Mouse (Mus musculus): ENCODE data around the gene Tap2. TPM values are rescaled to one million over a fixed set of nuclear protein-coding genes. Genes with fewer than 3 reads are reported as not detected.

The Tap2 gene
- total RNA-seq, 2 experiments from 2014 or later: 17.6 to 20.3 TPM

GRCm38 (mm10) chr17:34240916-34241315 is 37.6 kb downstream of the Tap2 start:
- no peak for DNase-seq
- intact Hi-C loops (cut with DNase I): no loop called here

GRCm38 (mm10) chr17:34244656-34245055 is 41.3 kb downstream of the Tap2 start:
- intact Hi-C loops (cut with DNase I): loop anchor here (5.0 kb wide), 1 partner anchor 168 kb away; no protein-coding TSS in a partner anchor
- DNase-seq: no peak

DNA sequence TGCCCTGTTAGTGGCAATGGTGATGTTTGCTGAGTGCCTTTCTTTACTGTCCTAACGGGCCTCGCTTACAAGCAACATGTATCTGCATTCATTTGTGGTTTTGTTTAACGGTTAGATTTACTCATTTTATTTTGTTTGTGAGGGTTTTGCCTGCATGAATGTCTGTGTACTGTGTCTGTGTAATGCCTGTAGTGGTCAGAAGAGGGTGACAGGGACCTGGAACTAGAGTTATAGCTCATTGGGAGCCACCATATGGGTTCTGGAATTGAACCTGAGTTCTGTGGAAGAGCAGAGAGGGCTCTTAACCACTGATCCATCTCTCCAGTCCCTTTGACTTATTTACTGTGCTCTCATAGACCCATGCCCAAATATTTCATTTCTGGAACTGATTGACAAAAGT is 43.7 kb downstream of the Tap2 start:
- intact Hi-C loops (cut with DNase I): loop anchor here (5.0 kb wide), 1 partner anchor 165 kb away; no protein-coding TSS in a partner anchor
- DNase-seq: no peak

DNA sequence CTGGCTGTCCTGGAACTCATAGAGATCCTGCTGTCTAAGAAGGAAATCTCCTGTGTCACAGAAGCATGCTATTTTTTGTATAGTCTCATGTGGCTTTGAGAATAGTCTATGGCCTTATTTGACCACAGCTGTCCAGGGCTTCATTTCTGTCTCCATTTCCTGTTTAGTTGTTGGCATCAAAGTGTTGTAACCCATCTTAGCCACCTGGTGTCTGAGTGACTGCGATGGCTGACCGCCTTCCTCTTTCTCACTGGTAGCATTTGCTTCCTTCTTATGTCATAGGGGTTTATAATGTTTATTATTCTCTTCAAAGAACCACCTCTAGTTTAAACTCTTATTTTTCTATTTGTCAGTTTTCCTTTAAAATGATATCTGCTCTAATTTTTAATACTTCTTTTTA is 45.4 kb downstream of the Tap2 start:
- intact Hi-C loops (cut with DNase I): loop anchor here (5.0 kb wide), 1 partner anchor 164 kb away; no protein-coding TSS in a partner anchor
- DNase-seq: no peak

DNA sequence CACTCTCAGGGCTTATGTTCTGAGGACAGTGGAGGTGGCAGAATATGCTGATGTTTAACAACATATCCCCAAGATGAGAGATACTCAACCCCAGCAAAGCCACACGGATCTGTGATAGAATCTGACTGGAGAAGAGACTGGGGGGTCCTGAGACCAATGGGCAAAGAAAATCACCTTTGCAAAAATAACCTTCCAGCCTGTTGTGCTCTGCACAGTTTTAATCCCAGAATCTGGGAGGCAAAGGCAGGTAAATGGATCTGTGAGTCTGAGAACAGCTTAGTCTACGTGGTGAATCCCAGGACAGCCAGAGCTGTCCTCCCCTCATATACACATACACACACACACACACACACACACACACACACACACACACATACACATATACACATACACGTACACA is 46.0 kb downstream of the Tap2 start:
- no peak for DNase-seq
- intact Hi-C loops (cut with DNase I): loop anchor here (5.0 kb wide), 1 partner anchor 163 kb away; no protein-coding TSS in a partner anchor

DNA sequence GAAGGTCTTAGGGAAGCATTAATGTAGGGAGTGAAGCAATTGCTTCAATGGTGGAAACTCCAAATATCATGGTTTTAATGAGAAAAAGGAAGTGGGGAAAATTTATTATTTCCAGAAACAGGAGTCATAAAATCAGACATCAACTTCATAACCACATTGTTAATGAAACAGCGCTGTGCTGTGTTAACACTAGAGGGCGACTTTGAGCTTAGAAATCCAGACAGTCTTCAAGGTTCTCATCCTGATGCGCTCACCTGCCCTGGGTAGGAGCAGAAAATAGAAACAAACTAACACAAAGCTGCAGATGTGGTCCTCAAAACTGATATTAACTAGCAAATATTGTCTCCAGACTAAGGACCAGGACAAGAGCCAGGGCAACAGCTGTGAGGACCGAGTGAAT is 46.6 kb downstream of the Tap2 start:
- intact Hi-C loops (cut with DNase I): loop anchor here (1.0 to 5.0 kb wide), 3 partner anchors 63 to 162 kb away; no protein-coding TSS in a partner anchor
- DNase-seq: peak; percentile 48 to 65

DNA sequence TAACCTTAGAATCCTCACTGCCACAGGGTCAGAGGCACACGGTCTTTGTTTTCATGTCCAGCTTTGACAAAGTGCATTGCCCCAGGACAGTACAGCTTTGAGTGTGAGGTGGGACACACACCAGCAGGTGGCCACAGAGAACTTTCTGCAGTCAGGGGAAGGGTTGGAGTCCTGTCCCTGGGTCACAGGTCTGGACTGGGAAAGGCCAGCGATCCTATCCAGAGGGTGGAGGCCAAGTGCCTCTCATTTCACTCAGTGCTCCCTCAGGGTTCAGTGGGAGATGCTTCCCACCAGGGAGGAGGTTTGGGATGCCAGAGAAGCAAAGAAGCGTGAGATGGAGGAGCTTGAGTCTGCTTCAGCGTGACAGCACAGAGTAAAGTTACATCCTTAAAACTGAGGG is 48.3 kb downstream of the Tap2 start:
- no peak for DNase-seq
- intact Hi-C loops (cut with DNase I): no loop called here

DNA sequence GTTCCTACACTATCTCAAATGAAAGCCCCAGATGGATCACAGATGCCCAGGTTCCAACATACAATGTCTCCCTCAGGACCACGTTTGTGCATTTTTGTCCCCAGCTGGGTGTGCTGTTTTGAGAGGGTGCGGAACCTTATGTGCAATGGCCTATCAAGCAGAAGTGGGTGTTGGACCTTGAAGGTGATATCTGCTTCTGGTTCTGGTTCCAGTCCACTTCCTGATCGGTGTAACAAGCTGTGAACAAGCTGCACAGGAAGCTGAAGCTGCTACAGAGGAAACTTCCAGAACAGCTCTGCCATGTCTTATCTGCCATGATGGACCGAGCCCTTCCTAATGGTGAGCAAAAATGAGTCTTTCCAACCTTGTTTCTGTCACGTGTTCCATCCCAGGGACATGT is 53.2 kb downstream of the Tap2 start:
- intact Hi-C loops (cut with DNase I): no loop called here
- DNase-seq: no peak

- intact Hi-C loops (cut with DNase I): no loop called here
- peak; percentile 81 to 91 for DNase-seq
These were observed 54.5 kb downstream of the Tap2 start, which contains the start of gene H2-Ab1 for GRCm38 (mm10) chr17:34257594-34258375. TSS of gene H2-Ab1 (plus strand) at chr17:34257689.

DNA sequence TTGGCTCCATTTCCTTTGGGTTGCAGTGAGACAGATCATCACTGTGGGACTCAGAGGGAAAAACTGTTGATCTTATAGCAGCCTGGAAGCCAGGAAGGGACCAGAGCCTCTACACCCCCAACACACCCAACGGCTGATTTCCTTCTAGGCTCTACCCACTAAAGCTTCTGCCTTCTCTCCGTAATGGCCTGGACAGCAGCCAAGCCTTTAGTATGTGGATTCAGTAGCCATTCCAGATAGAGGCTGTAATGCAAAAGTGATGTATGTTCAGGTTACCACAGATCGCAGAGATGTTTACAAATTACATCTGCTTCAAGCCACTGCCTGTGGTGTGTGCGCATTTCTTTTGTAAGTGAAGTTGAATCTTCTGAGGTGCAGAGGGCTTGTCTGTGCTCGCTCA is 57.2 kb downstream of the Tap2 start:
- intact Hi-C loops (cut with DNase I): no loop called here
- no peak for DNase-seq

- peak; percentile 81 to 88 for DNase-seq
- intact Hi-C loops (cut with DNase I): no loop called here
These were observed 58.2 kb downstream of the Tap2 start for GRCm38 (mm10) chr17:34261502-34261901.

DNA sequence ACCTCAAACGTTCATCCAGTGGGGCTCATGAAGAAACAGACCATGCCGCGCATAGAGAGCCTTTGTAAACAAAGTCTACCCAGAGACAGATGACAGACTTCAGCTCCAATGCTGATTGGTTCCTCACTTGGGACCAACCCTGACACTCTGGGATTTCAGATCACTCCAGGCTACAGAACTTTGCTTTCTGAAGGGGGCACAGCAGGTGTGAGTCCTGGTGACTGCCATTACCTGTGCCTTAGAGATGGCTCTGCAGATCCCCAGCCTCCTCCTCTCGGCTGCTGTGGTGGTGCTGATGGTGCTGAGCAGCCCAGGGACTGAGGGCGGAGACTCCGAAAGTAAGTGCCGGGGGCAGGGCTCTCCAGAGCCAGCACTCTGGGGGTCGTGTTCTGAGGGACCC is 59.7 kb downstream of the Tap2 start:
- DNase-seq: peak; percentile 82 to 87
- intact Hi-C loops (cut with DNase I): no loop called here

- no peak for DNase-seq
- intact Hi-C loops (cut with DNase I): no loop called here
These were observed 60.6 kb downstream of the Tap2 start for GRCm38 (mm10) chr17:34263811-34264371.

DNA sequence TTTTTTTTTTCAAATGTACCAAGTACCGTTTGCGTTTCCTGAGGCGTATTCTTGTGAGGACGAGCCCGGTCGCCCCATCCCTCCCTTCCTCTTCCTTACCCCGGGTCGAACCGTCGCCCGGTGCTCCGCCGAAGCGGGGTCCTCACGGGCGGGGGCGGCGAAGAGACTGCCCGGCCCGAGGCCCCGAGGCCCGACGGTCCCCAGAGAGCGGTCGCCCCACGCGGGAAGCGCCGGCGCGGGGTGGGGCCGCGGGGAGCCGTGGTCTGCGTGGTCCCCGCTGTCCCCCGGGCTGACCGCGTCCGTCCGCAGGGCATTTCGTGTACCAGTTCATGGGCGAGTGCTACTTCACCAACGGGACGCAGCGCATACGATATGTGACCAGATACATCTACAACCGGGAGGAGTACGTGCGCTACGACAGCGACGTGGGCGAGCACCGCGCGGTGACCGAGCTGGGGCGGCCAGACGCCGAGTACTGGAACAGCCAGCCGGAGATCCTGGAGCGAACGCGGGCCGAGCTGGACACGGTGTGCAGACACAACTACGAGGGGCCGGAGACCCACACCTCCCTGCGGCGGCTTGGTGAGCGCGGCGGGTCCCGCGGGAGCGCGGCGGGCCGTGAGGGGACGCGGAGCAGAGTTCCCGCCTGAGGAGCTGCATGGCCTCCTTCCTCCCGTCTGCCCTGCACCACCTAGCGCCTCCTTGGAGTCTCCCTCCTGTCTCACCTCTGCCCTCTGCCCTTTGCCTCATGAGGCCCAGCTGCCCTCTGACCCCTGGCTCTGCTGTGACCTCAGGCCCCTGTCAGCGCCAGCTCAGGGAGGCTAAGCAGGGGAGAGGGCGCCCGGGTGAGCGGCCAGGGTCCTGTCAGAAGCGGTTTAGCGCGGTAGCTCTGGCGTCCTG is 61.4 kb downstream of the Tap2 start:
- peak in 1 of 2 experiments; percentile 23 for DNase-seq

More for the DNA sequence above, 61.4 kb downstream of the Tap2 start:
- intact Hi-C loops (cut with DNase I): no loop called here

Other genes with a start within 250 kb of the Tap2 start
- 10 to 100 TPM; 36.3 to 36.8 TPM for gene Vps52, start 247.7 kb upstream of the Tap2 start, total RNA-seq (2021)
- gene Rps18, start 247.5 kb upstream of the Tap2 start, total RNA-seq (2021): 100 to 1,000 TPM; 566 to 572 TPM
- gene H2-K1, start 203.2 kb upstream of the Tap2 start, total RNA-seq (2021): 10 to 100 TPM; 54.8 to 56.2 TPM
- 10 to 100 TPM; 16.5 to 17.6 TPM for gene Ring1, start 178.8 kb upstream of the Tap2 start, total RNA-seq (2021)
- 10 to 100 TPM; 80.8 to 88.1 TPM for gene H2-Ke6, start 175.5 kb upstream of the Tap2 start, total RNA-seq (2021)
- gene Slc39a7, start 171.8 kb upstream of the Tap2 start, total RNA-seq (2021): 10 to 100 TPM; 81.7 to 84.4 TPM
- 10 to 100 TPM; 45.4 to 46.7 TPM for gene Rxrb, start 171.7 kb upstream of the Tap2 start, total RNA-seq (2021)
- gene Col11a2, start 164.1 kb upstream of the Tap2 start, total RNA-seq (2021): 1 to 10 TPM; 1.5 to 1.8 TPM
- under 1 TPM in 1 of 2 experiments, not detected in 1; 0.31 TPM for gene H2-Oa, start 111.2 kb upstream of the Tap2 start, total RNA-seq (2021)
- gene H2-DMa, start 84.0 kb upstream of the Tap2 start, total RNA-seq (2021): 1 to 10 TPM; 4.1 to 4.5 TPM
- 100 to 1,000 TPM; 113 to 119 TPM for gene Brd2, start 80.9 kb upstream of the Tap2 start, total RNA-seq (2021)
- gene H2-DMb2, start 60.2 kb upstream of the Tap2 start, total RNA-seq (2021): 1 to 10 TPM in 1 of 2 experiments, under 1 TPM in 1; 0.98 to 1.1 TPM
- gene H2-DMb1, start 50.5 kb upstream of the Tap2 start, total RNA-seq (2021): under 1 TPM; 0.72 to 0.89 TPM
- 1 to 10 TPM; 6.7 to 7.0 TPM for gene Tap1, start 16.0 kb upstream of the Tap2 start, total RNA-seq (2021)
- gene Psmb9, start 15.8 kb upstream of the Tap2 start, total RNA-seq (2021): 1 to 10 TPM; 3.2 to 4.6 TPM
- gene Psmb8, start 5.8 kb upstream of the Tap2 start, total RNA-seq (2021): 10 to 100 TPM; 10.3 to 10.7 TPM
- gene H2-Ob, start 35.4 kb downstream of the Tap2 start, total RNA-seq (2021): under 1 TPM; 0.77 to 0.92 TPM
- gene H2-Ab1, start 54.2 kb downstream of the Tap2 start, total RNA-seq (2021): 1 to 10 TPM; 4.4 to 4.7 TPM
- gene H2-Aa, start 84.3 kb downstream of the Tap2 start, total RNA-seq (2021): 1 to 10 TPM; 4.9 to 5.4 TPM
- gene H2-Eb1, start 102.3 kb downstream of the Tap2 start, total RNA-seq (2021): 1 to 10 TPM; 7.5 to 8.4 TPM
- not detected for gene H2-Eb2, start 122.1 kb downstream of the Tap2 start, total RNA-seq (2021)
- under 1 TPM; 0.22 to 0.30 TPM for gene Btnl2, start 151.3 kb downstream of the Tap2 start, total RNA-seq (2021)
- not detected for gene Btnl1, start 173.6 kb downstream of the Tap2 start, total RNA-seq (2021)
- not detected for gene BC051142, start 195.3 kb downstream of the Tap2 start, total RNA-seq (2021)